Comparison of ENCODE assay signal across 8 mouse cellular contexts in genomic region chrX:20688615-20689014, GRCm38 (mm10). TPM values are rescaled to one million over a fixed set of nuclear protein-coding genes. Genes with fewer than 3 reads are reported as not detected.
DNase-seq lines count a peak whose midpoint lies in the region; ATAC-seq and TF ChIP-seq lines count a peak whose summit lies in the region.

No protein-coding gene starts in this region.

- H3K4me1 ChIP-seq in embryonic facial prominence, embryonic 13.5 days = peaks cover 10% of the 10 kb centered on the region
- H3K4me1 ChIP-seq in heart, adult 2 months (ENCODE audit: control insufficient read depth, insufficient read depth, low read length) = peaks cover 7% of the 10 kb centered on the region
- H3K4me1 ChIP-seq in limb, embryonic 13.5 days = peaks cover 16% of the 10 kb centered on the region; the same call in 1 of the 2 replicates
- peaks cover 21% of the 10 kb centered on the region for H3K4me1 ChIP-seq in midbrain, embryonic 15.5 days

- peak overlapping the region; percentile 64 for H3K4me3 ChIP-seq in embryonic facial prominence, embryonic 13.5 days
- peak overlapping the region; percentile 77 for H3K4me3 ChIP-seq in heart, adult 2 months
- H3K4me3 ChIP-seq in limb, embryonic 13.5 days = peak overlapping the region; percentile 65
- H3K4me3 ChIP-seq in midbrain, embryonic 15.5 days = peak overlapping the region; percentile 58

- peak; percentile 57 for TF ChIP-seq CTCF in heart, adult 2 months (IDR thresholded peaks at IDR 0.05)

- TF ChIP-seq EP300 in heart, adult 2 months (IDR thresholded peaks at IDR 0.05; ENCODE audit: insufficient read depth, low read depth, low read length) = no peak

- intact Hi-C loops in heart, adult 2 months (cut with DNase I) = loop anchor here (2.0 to 10.0 kb wide), 2 partner anchors 16 to 176 kb away; no protein-coding TSS in a partner anchor

- WGBS in embryonic facial prominence, embryonic 13.5 days = 23% methylated on average over 35 of the region's 35 CpGs
- 7% methylated on average over 28 of the region's 35 CpGs for WGBS in heart, adult 2 months
- 6% methylated on average over 21 of the region's 35 CpGs for WGBS in limb, embryonic 13.5 days
- WGBS in midbrain, embryonic 15.5 days = 20% methylated on average over 22 of the region's 35 CpGs

- DNase-seq in 3134 (ENCODE audit: extremely low read depth, insufficient read length, low spot score) = peak; percentile 74
- peak; percentile 53 for DNase-seq in adrenal gland, postnatal 25 days
- peak; percentile 61 to 75 for DNase-seq in heart, adult 2 months
- peak; percentile 58 to 63 for DNase-seq in kidney, adult 8-10 months
- peak; percentile 8 to 39 for DNase-seq in spleen, postnatal 14 days (ENCODE audit: low spot score in 2 of 2)

- no peaks in the 10 kb centered on the region for H3K27me3 ChIP-seq in embryonic facial prominence, embryonic 13.5 days
- no peaks in the 10 kb centered on the region for H3K27me3 ChIP-seq in heart, adult 2 months (ENCODE audit: control insufficient read depth, insufficient read depth, low read length)
- H3K27me3 ChIP-seq in limb, embryonic 13.5 days = no peaks in the 10 kb centered on the region
- no peaks in the 10 kb centered on the region for H3K27me3 ChIP-seq in midbrain, embryonic 15.5 days (replicated peaks)

- no peak for ATAC-seq in embryonic facial prominence, embryonic 13.5 days (ENCODE audit: insufficient number of reproducible peaks, insufficient read depth, low FRiP score, low TSS enrichment, low read depth)
- ATAC-seq in limb, embryonic 13.5 days (ENCODE audit: low FRiP score, low read depth) = peak; percentile 25
- ATAC-seq in midbrain, embryonic 15.5 days (replicated peaks) = peak; percentile 55

- TF ChIP-seq POLR2A in heart, adult 2 months (IDR thresholded peaks at IDR 0.05; ENCODE audit: insufficient read depth, low read depth, low read length) = no peak

- H3K79me2 ChIP-seq in heart, adult 2 months (replicated peaks; ENCODE audit: control insufficient read depth, insufficient read depth, low read length) = peaks cover 7% of the 10 kb centered on the region

- peak overlapping the region; percentile 91 for H3K9ac ChIP-seq in embryonic facial prominence, embryonic 13.5 days
- peak overlapping the region; percentile 94 for H3K9ac ChIP-seq in heart, adult 2 months (ENCODE audit: low read depth, low read length)
- H3K9ac ChIP-seq in limb, embryonic 13.5 days = peak overlapping the region; percentile 86
- peak overlapping the region; percentile 74 for H3K9ac ChIP-seq in midbrain, embryonic 15.5 days

- peaks cover 11% of the 10 kb centered on the region; the same call in 1 of the 2 replicates for H3K36me3 ChIP-seq in embryonic facial prominence, embryonic 13.5 days
- peaks cover 4% of the 10 kb centered on the region for H3K36me3 ChIP-seq in heart, adult 2 months (ENCODE audit: control insufficient read depth, insufficient read depth, low read length)
- H3K36me3 ChIP-seq in limb, embryonic 13.5 days = peaks cover 13% of the 10 kb centered on the region
- H3K36me3 ChIP-seq in midbrain, embryonic 15.5 days (replicated peaks) = no peaks in the 10 kb centered on the region; the same call in 1 of the 2 replicates

- H3K27ac ChIP-seq in embryonic facial prominence, embryonic 13.5 days = peak overlapping the region; percentile 95
- H3K27ac ChIP-seq in heart, adult 2 months = peak overlapping the region; percentile 93
- H3K27ac ChIP-seq in limb, embryonic 13.5 days = peak overlapping the region; percentile 94
- peak overlapping the region; percentile 92 for H3K27ac ChIP-seq in midbrain, embryonic 15.5 days

- H3K9me3 ChIP-seq in embryonic facial prominence, embryonic 13.5 days = no peaks in the 10 kb centered on the region
- H3K9me3 ChIP-seq in limb, embryonic 13.5 days = no peaks in the 10 kb centered on the region
- no peaks in the 10 kb centered on the region for H3K9me3 ChIP-seq in midbrain, embryonic 15.5 days

- H3K4me2 ChIP-seq in embryonic facial prominence, embryonic 13.5 days = peak overlapping the region; percentile 65
- peak overlapping the region; percentile 69 for H3K4me2 ChIP-seq in limb, embryonic 13.5 days (replicated peaks)
- peak overlapping the region; percentile 62 for H3K4me2 ChIP-seq in midbrain, embryonic 15.5 days

RNA-seq across cellular contexts. Expression of gene Cdk16, which starts 0.9 kb away (rescaled TPM):
- 178 and 179 TPM in 2 replicates for total RNA-seq in adrenal gland, postnatal 25 days (2021)
- 111 and 127 TPM in 2 replicates for polyA plus RNA-seq in embryonic facial prominence, embryonic 13.5 days (2015; fragmentation: Nextera tagmentation; extraction: Ambion mirVana)
- 100 to 1,000 TPM; 110 to 117 TPM for total RNA-seq in heart, adult 2 months (2021)
- 190 and 269 TPM in 2 replicates for polyA plus RNA-seq in heart, adult 2 months (2012; rRNA removed)
- polyA plus RNA-seq in limb, embryonic 13.5 days (2015; fragmentation: Nextera tagmentation; extraction: Ambion mirVana) = 111 and 116 TPM in 2 replicates
- 152 and 154 TPM in 2 replicates for polyA plus RNA-seq in midbrain, embryonic 15.5 days (2015; fragmentation: Nextera tagmentation; extraction: Ambion mirVana)

RNA-seq across cellular contexts. Expression of gene Usp11, which starts 15.1 kb away (rescaled TPM):
- total RNA-seq in adrenal gland, postnatal 25 days (2021) = 23.0 and 33.3 TPM in 2 replicates
- 57.5 and 59.9 TPM in 2 replicates for polyA plus RNA-seq in embryonic facial prominence, embryonic 13.5 days (2015; fragmentation: Nextera tagmentation; extraction: Ambion mirVana)
- 1 to 10 TPM; 5.3 to 7.0 TPM for total RNA-seq in heart, adult 2 months (2021)
- polyA plus RNA-seq in heart, adult 2 months (2012; rRNA removed) = 5.9 and 10.8 TPM in 2 replicates
- polyA plus RNA-seq in limb, embryonic 13.5 days (2015; fragmentation: Nextera tagmentation; extraction: Ambion mirVana) = 56.9 and 60.7 TPM in 2 replicates
- polyA plus RNA-seq in midbrain, embryonic 15.5 days (2015; fragmentation: Nextera tagmentation; extraction: Ambion mirVana) = 105 and 110 TPM in 2 replicates

RNA-seq across cellular contexts. Expression of gene Uba1, which starts 30.5 kb away (rescaled TPM):
- total RNA-seq in adrenal gland, postnatal 25 days (2021) = 472 and 515 TPM in 2 replicates
- polyA plus RNA-seq in embryonic facial prominence, embryonic 13.5 days (2015; fragmentation: Nextera tagmentation; extraction: Ambion mirVana) = 201 and 219 TPM in 2 replicates
- total RNA-seq in heart, adult 2 months (2021) = 100 to 1,000 TPM; 206 to 211 TPM
- polyA plus RNA-seq in heart, adult 2 months (2012; rRNA removed) = 180 and 241 TPM in 2 replicates
- 206 and 220 TPM in 2 replicates for polyA plus RNA-seq in limb, embryonic 13.5 days (2015; fragmentation: Nextera tagmentation; extraction: Ambion mirVana)
- polyA plus RNA-seq in midbrain, embryonic 15.5 days (2015; fragmentation: Nextera tagmentation; extraction: Ambion mirVana) = 412 and 423 TPM in 2 replicates

Comparison
In these comparisons a context has a peak if more than half of its experiments do, and no peak if none do; other contexts are left out.
1. DNase-seq: peak in every context shown above with its lines; median percentile 74 in 3134; 68 in heart, adult 2 months; 60 in kidney, adult 8-10 months; 53 in adrenal gland, postnatal 25 days; 24 in spleen, postnatal 14 days.